Mouse (Mus musculus): Measurements from ENCODE around the gene Henmt1. TPM values are rescaled to one million over a fixed set of nuclear protein-coding genes. Genes with fewer than 3 reads are reported as not detected.

The Henmt1 gene
- total and polyA plus RNA-seq, 2 experiments from 2014 or later, result not detected

GRCm38 (mm10) chr3:108911548-108912413 lies 27.9 kb upstream of the Henmt1 start, which contains the start of gene Prpf38b:
Gene Prpf38b, minus strand, starts transcription at chr3:108911727.
- Histone ChIP-seq H3K27ac (ENCODE audit: low read depth) (peak within 1 kb of the TSS; percentile 100), H3K9ac (replicated peaks; ENCODE audit: low read depth, low read length) (peak within 1 kb of the TSS; percentile 92), H3K9me3 (replicated peaks; ENCODE audit: control insufficient read depth, low read length) (no peaks in the 10 kb centered on the region), H3K27me3 (ENCODE audit: control insufficient read depth, insufficient read depth, low read length) (no peaks in the 10 kb centered on the region), H3K36me3 (replicated peaks; ENCODE audit: control insufficient read depth, insufficient read depth, low read length) (peaks cover 15% of the 10 kb centered on the region; the same call in 1 of the 2 replicates), H3K4me1 (ENCODE audit: control insufficient read depth, insufficient read depth) (peaks cover 7% of the 10 kb centered on the region), H3K4me3 (ENCODE audit: low read depth, low read length) (peak within 1 kb of the TSS; percentile 99), H3K4me2 (ENCODE audit: low read depth, low read length) (peak within 1 kb of the TSS; percentile 98)
- DNase-seq (ENCODE audit: low spot score), result peak; percentile 94
- ATAC-seq (ENCODE audit: insufficient read depth, low read depth), result peak; percentile 98
- under 1% methylated on average over 53 of the region's 53 CpGs for WGBS
- no peak; the same call in 1 of the 2 replicates for TF ChIP-seq EP300 (IDR thresholded peaks at IDR 0.05; ENCODE audit: low read depth)

GRCm38 (mm10) chr3:108915999-108916398 lies 23.7 kb upstream of the Henmt1 start:
- DNase-seq (ENCODE audit: low spot score) (no peak), ATAC-seq (ENCODE audit: insufficient read depth, low read depth) (no peak)
- H3K9ac ChIP-seq (replicated peaks; ENCODE audit: low read depth, low read length), result no peak overlapping the region
- TF ChIP-seq CTCF (IDR thresholded peaks at IDR 0.05; ENCODE audit: low read depth) (no peak), EP300 (IDR thresholded peaks at IDR 0.05; ENCODE audit: low read depth) (no peak)
- 79% methylated on average over 1 of the region's 1 CpGs for WGBS
- no peaks in the 10 kb centered on the region for H3K4me1 ChIP-seq (ENCODE audit: control insufficient read depth, insufficient read depth)
- H3K27me3 ChIP-seq (ENCODE audit: control insufficient read depth, insufficient read depth, low read length), result no peaks in the 10 kb centered on the region
- H3K9me3 ChIP-seq (replicated peaks; ENCODE audit: control insufficient read depth, low read length), result no peaks in the 10 kb centered on the region
- H3K4me3 ChIP-seq (ENCODE audit: low read depth, low read length), result no peak overlapping the region
- no peak overlapping the region for H3K4me2 ChIP-seq (ENCODE audit: low read depth, low read length)
- no peaks in the 10 kb centered on the region for H3K36me3 ChIP-seq (replicated peaks; ENCODE audit: control insufficient read depth, insufficient read depth, low read length)
- H3K27ac ChIP-seq (ENCODE audit: low read depth), result no peak overlapping the region

GRCm38 (mm10) chr3:108916857-108917256 lies 22.8 kb upstream of the Henmt1 start:
- H3K9ac ChIP-seq (replicated peaks; ENCODE audit: low read depth, low read length), result no peak overlapping the region
- no peak for TF ChIP-seq CTCF (IDR thresholded peaks at IDR 0.05; ENCODE audit: low read depth)
- TF ChIP-seq EP300 (IDR thresholded peaks at IDR 0.05; ENCODE audit: low read depth), result no peak
- no peak for ATAC-seq (ENCODE audit: insufficient read depth, low read depth)

GRCm38 (mm10) chr3:108917986-108918385 lies 21.7 kb upstream of the Henmt1 start:
- ATAC-seq (ENCODE audit: insufficient read depth, low read depth) (no peak), DNase-seq (ENCODE audit: low spot score) (no peak)
- Histone ChIP-seq H3K27me3 (ENCODE audit: control insufficient read depth, insufficient read depth, low read length) (no peaks in the 10 kb centered on the region), H3K4me2 (ENCODE audit: low read depth, low read length) (no peak overlapping the region), H3K27ac (ENCODE audit: low read depth) (no peak overlapping the region), H3K4me1 (ENCODE audit: control insufficient read depth, insufficient read depth) (no peaks in the 10 kb centered on the region), H3K36me3 (replicated peaks; ENCODE audit: control insufficient read depth, insufficient read depth, low read length) (no peaks in the 10 kb centered on the region), H3K9me3 (replicated peaks; ENCODE audit: control insufficient read depth, low read length) (no peaks in the 10 kb centered on the region), H3K9ac (replicated peaks; ENCODE audit: low read depth, low read length) (no peak overlapping the region), H3K4me3 (ENCODE audit: low read depth, low read length) (no peak overlapping the region)
- WGBS, result 53% methylated on average over 3 of the region's 3 CpGs
- TF ChIP-seq EP300 (IDR thresholded peaks at IDR 0.05; ENCODE audit: low read depth) (no peak), CTCF (IDR thresholded peaks at IDR 0.05; ENCODE audit: low read depth) (no peak)

More at GRCm38 (mm10) chr3:108916857-108917256, 22.8 kb upstream of the Henmt1 start:
- no peak for DNase-seq (ENCODE audit: low spot score)
- WGBS, result 48% methylated on average over 4 of the region's 4 CpGs
- H3K27ac ChIP-seq (ENCODE audit: low read depth), result no peak overlapping the region
- no peak overlapping the region for H3K4me3 ChIP-seq (ENCODE audit: low read depth, low read length)
- no peaks in the 10 kb centered on the region for H3K36me3 ChIP-seq (replicated peaks; ENCODE audit: control insufficient read depth, insufficient read depth, low read length)
- no peaks in the 10 kb centered on the region for H3K27me3 ChIP-seq (ENCODE audit: control insufficient read depth, insufficient read depth, low read length)
- H3K9me3 ChIP-seq (replicated peaks; ENCODE audit: control insufficient read depth, low read length), result no peaks in the 10 kb centered on the region
- no peaks in the 10 kb centered on the region for H3K4me1 ChIP-seq (ENCODE audit: control insufficient read depth, insufficient read depth)
- H3K4me2 ChIP-seq (ENCODE audit: low read depth, low read length), result no peak overlapping the region

GRCm38 (mm10) chr3:108918852-108919251 lies 20.8 kb upstream of the Henmt1 start:
- no peak for ATAC-seq (ENCODE audit: insufficient read depth, low read depth)
- 82% methylated on average over 1 of the region's 1 CpGs for WGBS
- H3K4me2 ChIP-seq (ENCODE audit: low read depth, low read length), result no peak overlapping the region
- DNase-seq (ENCODE audit: low spot score), result no peak
- H3K9ac ChIP-seq (replicated peaks; ENCODE audit: low read depth, low read length), result no peak overlapping the region
- no peak overlapping the region for H3K4me3 ChIP-seq (ENCODE audit: low read depth, low read length)
- TF ChIP-seq EP300 (IDR thresholded peaks at IDR 0.05; ENCODE audit: low read depth) (no peak), CTCF (IDR thresholded peaks at IDR 0.05; ENCODE audit: low read depth) (no peak)
- H3K27ac ChIP-seq (ENCODE audit: low read depth), result no peak overlapping the region
- H3K4me1 ChIP-seq (ENCODE audit: control insufficient read depth, insufficient read depth), result no peaks in the 10 kb centered on the region
- no peaks in the 10 kb centered on the region for H3K9me3 ChIP-seq (replicated peaks; ENCODE audit: control insufficient read depth, low read length)
- no peaks in the 10 kb centered on the region for H3K36me3 ChIP-seq (replicated peaks; ENCODE audit: control insufficient read depth, insufficient read depth, low read length)
- no peaks in the 10 kb centered on the region for H3K27me3 ChIP-seq (ENCODE audit: control insufficient read depth, insufficient read depth, low read length)
